Mouse (Mus musculus) forebrain, embryonic 15.5 days (tissue): ENCODE results near the gene Hmcn2. TPM values are rescaled to one million over a fixed set of nuclear protein-coding genes. Genes with fewer than 3 reads are reported as not detected.
A peak's percentile ranks its signal among the peaks of the same experiment; 100 is the strongest.

ENCODE experiments used
- ATAC-seq: fragments of 200-750 bp; cut with Nextera tagmentation; replicated peaks from 2 replicates; pipeline ENCODE4 v1.8.0; 2017; ENCODE audit warnings: mild to moderate bottlenecking, moderate TSS enrichment, moderate library complexity
- H3K27ac ChIP-seq: fragments of 300-500 bp; sonication (generic); replicated peaks from 2 replicates; pipeline ENCODE4 v1.5.1; 2015; ENCODE audit warnings: mild to moderate bottlenecking, inconsistent platforms
- H3K27me3 ChIP-seq: fragments of 300-500 bp; sonication (generic); 2 replicates; pipeline ENCODE4 v1.6.1; 2015; ENCODE audit warnings: inconsistent platforms
- H3K36me3 ChIP-seq: fragments of 300-500 bp; sonication (generic); 2 replicates; pipeline ENCODE4 v1.6.1; 2015; ENCODE audit warnings: mild to moderate bottlenecking, inconsistent platforms
- H3K4me1 ChIP-seq: fragments of 300-500 bp; sonication (generic); 2 replicates; pipeline ENCODE4 v1.6.1; 2015; ENCODE audit warnings: inconsistent platforms
- H3K4me2 ChIP-seq: fragments of 300-500 bp; sonication (generic); replicated peaks from 2 replicates; pipeline ENCODE4 v1.6.1; 2015; ENCODE audit warnings: mild to moderate bottlenecking, inconsistent platforms
- H3K4me3 ChIP-seq: fragments of 300-500 bp; sonication (generic); 2 replicates; pipeline ENCODE4 v1.5.1; 2015; ENCODE audit warnings: mild to moderate bottlenecking, inconsistent platforms
- H3K9ac ChIP-seq: fragments of 300-500 bp; sonication (generic); replicated peaks from 2 replicates; pipeline ENCODE4 v1.6.1; 2015; ENCODE audit warnings: mild to moderate bottlenecking, inconsistent platforms
- H3K9me3 ChIP-seq: fragments of 300-500 bp; sonication (generic); 2 replicates; pipeline ENCODE4 v1.6.1; 2016; ENCODE audit warnings: inconsistent platforms
- WGBS: fragments of 180-500 bp; shearing (Covaris S2); methylation state at CpG from one replicate; pipeline ENCODE4 v1.1.7; 2015; ENCODE audit warnings: mixed read lengths; 5-methylcytosine and 5-hydroxymethylcytosine counted together
- polyA plus RNA-seq: library from polyadenylated mRNA; unstranded; fragments of >200 nt; fragmentation: Nextera tagmentation; extraction: Ambion mirVana; gene quantifications from 2 replicates; pipeline ENCODE4 v1.2.1, GENCODE M21; 2015

Hmcn2 gene
- polyA plus RNA-seq, 1 experiment from 2014 or later = 0.19 TPM

- no peak overlapping the region for H3K4me3 ChIP-seq
- H3K36me3 ChIP-seq = no peaks in the 10 kb centered on the region
- WGBS = 75% methylated on average over 7 of the region's 7 CpGs
- no peak overlapping the region for H3K27ac ChIP-seq
- no peak overlapping the region for H3K4me2 ChIP-seq
- H3K9ac ChIP-seq = no peak overlapping the region
- no peaks in the 10 kb centered on the region for H3K4me1 ChIP-seq
- no peaks in the 10 kb centered on the region for H3K27me3 ChIP-seq
- ATAC-seq = no peak
- no peaks in the 10 kb centered on the region for H3K9me3 ChIP-seq
Observed at GRCm38 (mm10) chr2:31359316-31359715, 45.1 kb downstream of the Hmcn2 start.

GRCm38 (mm10) chr2:31367186-31367585, 53.0 kb downstream of the Hmcn2 start:
- Histone ChIP-seq H3K27me3 (no peaks in the 10 kb centered on the region), H3K4me1 (no peaks in the 10 kb centered on the region), H3K36me3 (no peaks in the 10 kb centered on the region), H3K4me3 (no peak overlapping the region), H3K9ac (no peak overlapping the region), H3K9me3 (0 out of 2 replicates have a peak, but pooled peaks cover 3% of the 10 kb centered on the region), H3K27ac (no peak overlapping the region), H3K4me2 (no peak overlapping the region)
- no peak for ATAC-seq
- 67% methylated on average over 7 of the region's 7 CpGs for WGBS

GRCm38 (mm10) chr2:31371396-31371795, 57.2 kb downstream of the Hmcn2 start:
- no peak overlapping the region for H3K9ac ChIP-seq
- H3K4me3 ChIP-seq = no peak overlapping the region
- H3K4me2 ChIP-seq = no peak overlapping the region
- 91% methylated on average over 9 of the region's 9 CpGs for WGBS
- no peaks in the 10 kb centered on the region for H3K27me3 ChIP-seq
- no peak overlapping the region for H3K27ac ChIP-seq
- H3K9me3 ChIP-seq = 0 out of 2 replicates have a peak, but pooled peaks cover 7% of the 10 kb centered on the region
- no peak for ATAC-seq
- H3K36me3 ChIP-seq = no peaks in the 10 kb centered on the region
- no peaks in the 10 kb centered on the region for H3K4me1 ChIP-seq

- Histone ChIP-seq H3K36me3 (no peaks in the 10 kb centered on the region), H3K4me3 (no peak overlapping the region), H3K27ac (no peak overlapping the region), H3K27me3 (no peaks in the 10 kb centered on the region), H3K4me1 (no peaks in the 10 kb centered on the region), H3K4me2 (no peak overlapping the region), H3K9me3 (0 out of 2 replicates have a peak, but pooled peaks cover 7% of the 10 kb centered on the region), H3K9ac (no peak overlapping the region)
- ATAC-seq = no peak
- 96% methylated on average over 4 of the region's 4 CpGs for WGBS
Observed at GRCm38 (mm10) chr2:31372186-31372585, 58.0 kb downstream of the Hmcn2 start.

- Histone ChIP-seq H3K4me1 (no peaks in the 10 kb centered on the region), H3K27ac (no peak overlapping the region), H3K4me2 (no peak overlapping the region), H3K9ac (no peak overlapping the region), H3K9me3 (0 out of 2 replicates have a peak, but pooled peaks cover 7% of the 10 kb centered on the region), H3K36me3 (no peaks in the 10 kb centered on the region), H3K4me3 (no peak overlapping the region), H3K27me3 (no peaks in the 10 kb centered on the region)
- 78% methylated on average over 1 of the region's 1 CpGs for WGBS
- no peak for ATAC-seq
Observed at GRCm38 (mm10) chr2:31374415-31374814, 60.2 kb downstream of the Hmcn2 start.

- no peaks in the 10 kb centered on the region for H3K27me3 ChIP-seq
- 48% methylated on average over 3 of the region's 3 CpGs for WGBS
- no peak overlapping the region for H3K9ac ChIP-seq
- no peak overlapping the region for H3K27ac ChIP-seq
- H3K9me3 ChIP-seq = 0 out of 2 replicates have a peak, but pooled peaks cover 7% of the 10 kb centered on the region
- H3K4me2 ChIP-seq = no peak overlapping the region
- no peak overlapping the region for H3K4me3 ChIP-seq
- H3K36me3 ChIP-seq = no peaks in the 10 kb centered on the region
- no peak for ATAC-seq
- H3K4me1 ChIP-seq = no peaks in the 10 kb centered on the region
Observed at GRCm38 (mm10) chr2:31376057-31376456, 61.8 kb downstream of the Hmcn2 start.

GRCm38 (mm10) chr2:31377481-31377880, 63.3 kb downstream of the Hmcn2 start:
- H3K9me3 ChIP-seq = 0 out of 2 replicates have a peak, but pooled peaks cover under 1% of the 10 kb centered on the region
- H3K4me3 ChIP-seq = no peak overlapping the region
- H3K4me1 ChIP-seq = no peaks in the 10 kb centered on the region
- no peaks in the 10 kb centered on the region for H3K27me3 ChIP-seq
- ATAC-seq = no peak
- H3K36me3 ChIP-seq = no peaks in the 10 kb centered on the region
- no peak overlapping the region for H3K27ac ChIP-seq
- WGBS = 57% methylated on average over 2 of the region's 2 CpGs
- H3K4me2 ChIP-seq = no peak overlapping the region
- no peak overlapping the region for H3K9ac ChIP-seq

GRCm38 (mm10) chr2:31381292-31381846, 67.2 kb downstream of the Hmcn2 start:
- no peak overlapping the region for H3K4me2 ChIP-seq
- no peak overlapping the region for H3K27ac ChIP-seq
- H3K4me3 ChIP-seq = no peak overlapping the region
- WGBS = 56% methylated on average over 4 of the region's 4 CpGs
- 0 out of 2 replicates have a peak, but pooled peaks have one; percentile 48 for ATAC-seq
- no peaks in the 10 kb centered on the region for H3K36me3 ChIP-seq
- H3K9ac ChIP-seq = no peak overlapping the region
- no peaks in the 10 kb centered on the region for H3K4me1 ChIP-seq
- H3K9me3 ChIP-seq = no peaks in the 10 kb centered on the region
- no peaks in the 10 kb centered on the region for H3K27me3 ChIP-seq

GRCm38 (mm10) chr2:31382952-31383351, 68.7 kb downstream of the Hmcn2 start:
- Histone ChIP-seq H3K4me2 (no peak overlapping the region), H3K36me3 (no peaks in the 10 kb centered on the region), H3K27me3 (no peaks in the 10 kb centered on the region), H3K4me1 (no peaks in the 10 kb centered on the region), H3K4me3 (no peak overlapping the region), H3K9ac (no peak overlapping the region), H3K9me3 (no peaks in the 10 kb centered on the region), H3K27ac (no peak overlapping the region)
- 15% methylated on average over 4 of the region's 4 CpGs for WGBS
- no peak for ATAC-seq

- no peaks in the 10 kb centered on the region for H3K4me1 ChIP-seq
- H3K27me3 ChIP-seq = no peaks in the 10 kb centered on the region
- no peaks in the 10 kb centered on the region for H3K36me3 ChIP-seq
- H3K4me2 ChIP-seq = no peak overlapping the region
- no peak overlapping the region for H3K4me3 ChIP-seq
- no peaks in the 10 kb centered on the region for H3K9me3 ChIP-seq
- no peak overlapping the region for H3K27ac ChIP-seq
- no peak overlapping the region for H3K9ac ChIP-seq
- WGBS = 71% methylated on average over 10 of the region's 10 CpGs
- ATAC-seq = no peak
Observed at GRCm38 (mm10) chr2:31416968-31417367, 102.8 kb downstream of the Hmcn2 start.

- Histone ChIP-seq H3K9ac (no peak overlapping the region), H3K4me1 (no peaks in the 10 kb centered on the region), H3K36me3 (no peaks in the 10 kb centered on the region), H3K27me3 (no peaks in the 10 kb centered on the region), H3K4me3 (no peak overlapping the region), H3K4me2 (no peak overlapping the region), H3K27ac (no peak overlapping the region), H3K9me3 (no peaks in the 10 kb centered on the region)
- ATAC-seq = no peak
- 85% methylated on average over 5 of the region's 5 CpGs for WGBS
Observed at GRCm38 (mm10) chr2:31418021-31418420, 103.8 kb downstream of the Hmcn2 start.

GRCm38 (mm10) chr2:31418571-31418970, 104.4 kb downstream of the Hmcn2 start:
- 0 out of 2 replicates have a peak, but pooled peaks have one; percentile 51 for ATAC-seq
- no peaks in the 10 kb centered on the region for H3K4me1 ChIP-seq
- H3K9ac ChIP-seq = no peak overlapping the region
- no peak overlapping the region for H3K27ac ChIP-seq
- no peaks in the 10 kb centered on the region for H3K9me3 ChIP-seq
- no peaks in the 10 kb centered on the region for H3K36me3 ChIP-seq
- no peaks in the 10 kb centered on the region for H3K27me3 ChIP-seq
- H3K4me3 ChIP-seq = no peak overlapping the region
- no peak overlapping the region for H3K4me2 ChIP-seq
- WGBS = 15% methylated on average over 8 of the region's 8 CpGs

GRCm38 (mm10) chr2:31420914-31421313, 106.7 kb downstream of the Hmcn2 start:
- no peak for ATAC-seq
- Histone ChIP-seq H3K9me3 (no peaks in the 10 kb centered on the region), H3K36me3 (no peaks in the 10 kb centered on the region), H3K9ac (no peak overlapping the region), H3K27me3 (no peaks in the 10 kb centered on the region), H3K4me1 (no peaks in the 10 kb centered on the region), H3K4me2 (no peak overlapping the region), H3K27ac (no peak overlapping the region), H3K4me3 (no peak overlapping the region)
- 87% methylated on average over 6 of the region's 6 CpGs for WGBS
